Mouse (Mus musculus) lung, adult 10 weeks (tissue): ENCODE measurements around the gene Gm10413. TPM values are rescaled to one million over a fixed set of nuclear protein-coding genes. Genes with fewer than 3 reads are reported as not detected.

Experiments used
- polyA plus RNA-seq: library from polyadenylated mRNA; stranded (reverse); fragments of 350-450 nt; fragmentation: Illumina TruSeq; extraction: RNeasy Lipid Tissue Mini Kit (QIAGEN cat#74804); gene quantifications from one replicate; pipeline ENCODE4 v1.2.3, GENCODE M21; 2014; ENCODE audit warnings: low read depth, low replicate concordance; ENCODE audit not compliant: insufficient read depth

Gm10413 gene
- polyA plus RNA-seq = not detected

DNA sequence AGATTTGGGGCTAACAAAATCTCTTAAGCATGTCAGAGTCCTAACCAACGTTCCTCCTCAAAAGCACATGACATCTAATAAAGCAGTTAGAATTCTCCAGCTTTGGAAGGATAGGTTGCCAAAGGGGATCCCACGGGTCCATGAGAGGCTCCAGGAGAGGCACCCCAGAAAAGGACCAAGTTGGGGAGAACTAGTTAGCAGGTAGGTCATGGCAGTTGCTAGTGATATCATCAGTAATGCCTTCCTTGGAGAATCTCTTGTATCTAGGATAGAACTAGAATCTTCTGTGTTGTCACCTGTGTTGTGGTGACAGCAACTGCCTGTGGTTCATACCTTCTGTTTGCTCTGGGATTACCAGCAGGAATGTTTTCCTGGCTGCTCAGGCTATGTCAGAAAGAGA is at the start of gene Gm10413:
Gm10413 (plus strand) TSS at position 301 of the 400 bp plus-strand sequence.

DNA sequence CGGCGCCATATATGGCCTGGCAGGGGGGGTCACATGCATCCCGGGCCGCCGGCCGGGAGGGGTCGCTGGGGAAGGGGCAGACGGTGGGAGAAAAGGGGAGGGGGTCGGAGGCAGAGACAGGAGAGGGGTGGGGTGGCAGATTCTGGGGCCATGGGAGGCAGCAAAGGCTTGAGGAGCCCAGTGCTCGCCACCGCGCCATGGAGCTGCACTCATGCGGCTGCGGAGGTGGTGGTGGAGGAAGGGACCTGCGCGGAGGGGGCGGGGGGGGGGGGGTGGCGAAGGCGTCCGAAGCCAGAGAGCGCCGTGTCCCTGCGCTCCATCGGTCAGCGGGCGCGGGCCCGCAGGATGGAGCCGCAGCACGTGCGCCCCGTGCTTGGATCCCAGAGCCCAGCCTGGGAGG is 17.4 kb downstream of the Gm10413 start, which contains the start of gene Gm10409:
Gm10409 (plus strand) TSS at position 301 of the 400 bp plus-strand sequence.

DNA sequence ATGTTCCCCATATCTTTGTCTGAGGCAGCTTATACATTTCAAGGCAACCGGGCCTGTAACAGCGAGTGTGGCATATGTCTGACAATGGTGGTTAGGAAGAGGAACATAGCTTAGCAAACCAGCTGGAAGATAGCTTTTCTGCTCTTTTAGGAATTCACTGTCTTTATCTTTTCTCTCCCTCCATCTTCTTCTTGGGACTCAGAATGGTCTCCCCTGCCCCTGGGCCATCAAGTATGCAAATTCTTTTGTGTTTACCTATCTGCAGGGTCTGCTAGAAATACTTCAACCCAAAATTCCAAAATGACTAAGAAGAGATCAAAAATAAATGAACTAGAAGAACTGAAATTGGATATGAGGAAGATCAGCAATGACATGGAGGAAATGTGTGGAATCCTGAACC is 32.9 kb downstream of the Gm10413 start, which contains the start of gene Gm3005:
Gm3005 (plus strand) TSS at position 301 of the 400 bp plus-strand sequence.

DNA sequence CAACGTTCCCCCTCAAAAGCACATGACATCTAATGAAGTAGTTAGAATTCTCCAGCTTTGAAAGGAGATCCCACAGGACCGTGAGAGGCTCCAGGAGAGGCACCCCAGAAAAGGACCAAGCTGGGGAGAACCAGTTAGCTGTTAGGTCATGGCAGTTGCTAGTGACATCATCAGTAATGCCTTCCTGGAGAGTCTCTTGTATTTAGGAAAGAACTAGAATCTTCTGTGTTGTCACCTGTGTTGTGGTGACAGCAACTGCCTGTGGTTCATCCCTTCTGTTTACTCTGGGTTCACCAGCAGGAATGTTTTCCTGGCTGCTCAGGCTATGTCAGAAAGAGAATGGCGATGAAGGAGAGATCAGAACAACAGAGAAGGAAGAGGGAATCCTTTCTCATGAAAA is 54.2 kb downstream of the Gm10413 start, which contains the start of gene Gm10408:
Gm10408 (plus strand) TSS at position 301 of the 400 bp plus-strand sequence.

Other genes with a start within 250 kb of the Gm10413 start
- gene Gm5795, start 206.8 kb upstream of the Gm10413 start, polyA plus RNA-seq = not detected
- gene D830030K20Rik, start 186.6 kb upstream of the Gm10413 start, polyA plus RNA-seq = not detected
- gene Gm2956, start 62.5 kb upstream of the Gm10413 start, polyA plus RNA-seq = not detected
- not detected for gene Gm10409, start 17.5 kb downstream of the Gm10413 start, polyA plus RNA-seq
- gene Gm3005, start 33.0 kb downstream of the Gm10413 start, polyA plus RNA-seq = not detected
- not detected for gene Gm10408, start 54.3 kb downstream of the Gm10413 start, polyA plus RNA-seq
- gene Gm3012, start 239.4 kb downstream of the Gm10413 start, polyA plus RNA-seq = not detected